Mouse (Mus musculus) myocyte (in vitro differentiated cells): ENCODE measurements around the gene Ugt1a9. TPM values are rescaled to one million over a fixed set of nuclear protein-coding genes. Genes with fewer than 3 reads are reported as not detected.

Experiments used
- H3K27me3 ChIP-seq: one replicate; pipeline ENCODE4 v1.6.1; 2011; ENCODE audit not compliant: control insufficient read depth, insufficient read depth, insufficient read length
- H3K36me3 ChIP-seq: one replicate; pipeline ENCODE4 v1.6.1; 2011; ENCODE audit not compliant: control insufficient read depth, insufficient read depth
- H3K4me2 ChIP-seq: one replicate; pipeline ENCODE4 v1.6.1; 2011; ENCODE audit warnings: low read depth, control low read depth
- H3K4me3 ChIP-seq: one replicate; pipeline ENCODE4 v1.5.1; 2011; ENCODE audit warnings: mild to moderate bottlenecking, control low read depth, moderate library complexity
- H3K79me2 ChIP-seq: one replicate; pipeline ENCODE4 v1.6.1; 2011; ENCODE audit not compliant: control insufficient read depth, insufficient read depth
- H3ac ChIP-seq: one replicate; pipeline ENCODE4 v1.6.1; 2011; ENCODE audit not compliant: control insufficient read depth, insufficient read length
- CEBPB ChIP-seq: IDR thresholded peaks from 2 replicates; pipeline ENCODE4 v1.6.1; 2011; ENCODE audit warnings: mild to moderate bottlenecking, moderate library complexity; ENCODE audit not compliant: poor library complexity, insufficient read depth, severe bottlenecking
- E2F4 ChIP-seq: IDR thresholded peaks from one replicate; pipeline ENCODE4 v1.6.1; 2011; ENCODE audit warnings: mild to moderate bottlenecking, control low read depth, moderate library complexity; ENCODE audit not compliant: insufficient read depth
- MAX ChIP-seq: IDR thresholded peaks from one replicate; pipeline ENCODE4 v1.6.1; 2011; ENCODE audit warnings: low read depth, mild to moderate bottlenecking, control low read depth
- MYOD1 ChIP-seq, 3 experiments: IDR thresholded peaks; one replicate each; pipeline ENCODE4 v1.6.1; 2011; ENCODE audit warnings: control low read depth in 2 of 3, low read depth in 2 of 3, mild to moderate bottlenecking in 2 of 3, moderate library complexity in 1 of 3; ENCODE audit not compliant: insufficient read length in 2 of 3, control insufficient read depth in 1 of 3
- MYOG ChIP-seq, 3 experiments: IDR thresholded peaks; one replicate each; pipeline ENCODE4 v1.6.1; 2011; ENCODE audit warnings: control low read depth in 2 of 3, low read depth in 2 of 3, mild to moderate bottlenecking in 2 of 3; ENCODE audit not compliant: insufficient read length in 2 of 3, control insufficient read depth in 1 of 3, insufficient read depth in 1 of 3
- POLR2A ChIP-seq: IDR thresholded peaks from one replicate; pipeline ENCODE4 v1.6.1; 2011; ENCODE audit warnings: low read depth, mild to moderate bottlenecking, control low read depth, moderate library complexity; ENCODE audit not compliant: insufficient read length
- POLR2AphosphoS2 ChIP-seq: IDR thresholded peaks from one replicate; pipeline ENCODE4 v1.6.1; 2011; ENCODE audit warnings: low read depth, control low read depth; ENCODE audit not compliant: insufficient read length
- REST ChIP-seq: IDR thresholded peaks from one replicate; pipeline ENCODE4 v1.6.1; 2011; ENCODE audit warnings: mild to moderate bottlenecking, control low read depth, moderate library complexity; ENCODE audit not compliant: insufficient read depth, insufficient read length
- SRF ChIP-seq: IDR thresholded peaks from one replicate; pipeline ENCODE4 v1.6.1; 2011; ENCODE audit warnings: low read depth; ENCODE audit not compliant: control insufficient read depth, insufficient read length
- TCF12 ChIP-seq: IDR thresholded peaks from one replicate; pipeline ENCODE4 v1.6.1; 2011; ENCODE audit warnings: mild to moderate bottlenecking, control low read depth; ENCODE audit not compliant: poor library complexity, insufficient read depth, severe bottlenecking
- TCF3 ChIP-seq: IDR thresholded peaks from one replicate; pipeline ENCODE4 v1.6.1; 2011; ENCODE audit warnings: low read depth, control low read depth; ENCODE audit not compliant: insufficient read length
- USF1 ChIP-seq: IDR thresholded peaks from one replicate; pipeline ENCODE4 v1.6.1; 2011; ENCODE audit warnings: low read depth, mild to moderate bottlenecking, control low read depth, moderate library complexity
- polyA plus RNA-seq: library from polyadenylated mRNA; unstranded; fragments of >200 nt; fragmentation: generic; extraction: Trizol; gene quantifications from one replicate; pipeline ENCODE4 v1.2.1, GENCODE M21; 2012; ENCODE audit warnings: missing spikeins

The Ugt1a9 gene
- polyA plus RNA-seq, 1 experiment = not detected

DNA sequence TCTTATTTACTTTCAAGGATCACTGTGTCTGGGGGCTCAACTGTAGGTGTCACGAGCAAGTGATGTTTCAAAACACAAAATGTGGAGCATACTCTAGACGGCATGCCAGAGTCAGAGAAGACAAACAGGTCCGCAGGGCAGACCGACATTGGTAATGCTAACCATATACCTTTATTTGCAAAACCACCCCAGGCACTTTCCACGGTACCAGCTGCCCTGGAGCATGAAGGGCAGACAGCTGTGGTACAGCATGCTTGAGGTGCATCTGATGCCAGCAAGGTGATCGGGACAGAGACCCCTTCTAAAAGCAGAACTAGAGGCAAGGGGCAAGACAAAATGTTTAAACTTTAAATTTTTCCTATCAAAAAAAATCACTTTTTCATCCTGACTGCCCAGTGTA, 192.4 kb downstream of the Ugt1a9 start:
- Histone ChIP-seq H3K27me3 (no peaks in the 10 kb centered on the region), H3K4me3 (no peak overlapping the region), H3ac (no peak overlapping the region), H3K36me3 (peaks cover 48% of the 10 kb centered on the region), H3K4me2 (no peak overlapping the region), H3K79me2 (no peaks in the 10 kb centered on the region)
- no peak for TF ChIP-seq POLR2AphosphoS2
- TF ChIP-seq MAX = no peak
- no peak for TF ChIP-seq MYOG (IDR thresholded peaks at IDR 0.05; ENCODE audit: control insufficient read depth in 1 of 3, insufficient read depth in 1 of 3, insufficient read length in 2 of 3, low read depth in 2 of 3)
- no peak for TF ChIP-seq REST
- TF ChIP-seq TCF12 = no peak

DNA sequence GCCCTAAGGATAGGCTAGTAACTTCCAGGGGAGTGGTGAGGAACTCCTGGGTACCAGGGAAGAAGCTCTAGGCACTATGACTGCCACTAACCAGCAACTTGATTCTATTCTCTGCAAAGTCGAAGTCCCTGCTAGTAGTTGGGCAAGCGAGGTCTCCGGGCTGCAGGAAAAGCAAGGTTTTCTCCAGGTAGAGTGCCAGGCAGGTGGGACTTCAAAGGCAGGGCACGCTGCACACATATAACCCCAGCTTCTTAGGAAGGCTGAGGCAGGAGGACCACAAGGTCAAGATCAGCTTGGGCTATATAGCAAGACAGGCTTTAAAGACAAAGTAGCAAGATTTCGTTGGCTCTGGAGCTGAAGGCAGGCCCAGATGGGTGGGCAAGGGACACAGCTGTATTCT, 193.2 kb downstream of the Ugt1a9 start:
- Histone ChIP-seq H3K27me3 (no peaks in the 10 kb centered on the region), H3ac (no peak overlapping the region), H3K79me2 (no peaks in the 10 kb centered on the region), H3K4me3 (no peak overlapping the region), H3K36me3 (peaks cover 54% of the 10 kb centered on the region), H3K4me2 (no peak overlapping the region)
- no peak for TF ChIP-seq TCF3
- TF ChIP-seq POLR2A = no peak
- TF ChIP-seq MYOD1 (IDR thresholded peaks at IDR 0.05; ENCODE audit: control insufficient read depth in 1 of 3, insufficient read length in 2 of 3, low read depth in 2 of 3) = no peak
- no peak for TF ChIP-seq USF1
- no peak for TF ChIP-seq POLR2AphosphoS2
- TF ChIP-seq SRF = no peak
- no peak for TF ChIP-seq CEBPB
- no peak for TF ChIP-seq MAX
- no peak for TF ChIP-seq E2F4
- TF ChIP-seq TCF12 = no peak
- no peak for TF ChIP-seq MYOG (IDR thresholded peaks at IDR 0.05; ENCODE audit: control insufficient read depth in 1 of 3, insufficient read depth in 1 of 3, insufficient read length in 2 of 3, low read depth in 2 of 3)
- no peak for TF ChIP-seq REST

DNA sequence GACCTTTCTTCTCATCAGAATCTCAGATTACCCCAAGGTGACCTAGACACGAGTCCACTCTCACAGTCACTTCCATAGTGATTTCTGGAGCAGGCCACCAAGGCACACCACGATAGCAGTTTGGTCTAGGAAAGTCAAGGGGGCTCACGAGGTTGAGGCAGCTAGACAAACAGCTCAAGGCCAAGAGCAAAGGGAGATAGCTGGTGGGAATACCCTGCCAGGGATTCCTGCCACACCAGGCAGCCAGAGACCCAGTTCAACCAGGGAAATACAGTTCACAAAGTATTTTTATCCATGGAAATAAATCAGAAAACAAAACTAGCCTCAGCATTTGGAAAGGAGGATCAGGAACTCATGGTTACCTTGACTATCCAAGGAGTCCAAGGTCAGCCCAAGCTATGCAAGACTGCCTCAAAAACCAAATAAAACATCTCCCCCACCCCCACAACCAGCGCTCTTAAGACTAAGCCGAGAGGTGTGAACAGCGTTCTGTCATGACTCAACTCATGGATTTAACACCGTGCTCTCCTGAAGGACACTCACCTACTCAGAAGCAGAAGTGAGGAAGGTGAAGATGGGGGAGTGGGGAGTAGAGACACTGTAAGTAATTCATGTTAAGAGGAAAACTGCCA, 193.8 kb downstream of the Ugt1a9 start:
- no peaks in the 10 kb centered on the region for H3K27me3 ChIP-seq
- no peak overlapping the region for H3ac ChIP-seq
- TF ChIP-seq MYOD1 (IDR thresholded peaks at IDR 0.05; ENCODE audit: control insufficient read depth in 1 of 3, insufficient read length in 2 of 3, low read depth in 2 of 3) (no peak), USF1 (no peak), POLR2AphosphoS2 (no peak), MAX (no peak), CEBPB (no peak), E2F4 (no peak), TCF12 (no peak), POLR2A (no peak), MYOG (IDR thresholded peaks at IDR 0.05; ENCODE audit: control insufficient read depth in 1 of 3, insufficient read depth in 1 of 3, insufficient read length in 2 of 3, low read depth in 2 of 3) (no peak), REST (no peak), TCF3 (no peak), SRF (no peak)
- H3K79me2 ChIP-seq = no peaks in the 10 kb centered on the region
- H3K36me3 ChIP-seq = peaks cover 60% of the 10 kb centered on the region
- no peak overlapping the region for H3K4me2 ChIP-seq
- no peak overlapping the region for H3K4me3 ChIP-seq

DNA sequence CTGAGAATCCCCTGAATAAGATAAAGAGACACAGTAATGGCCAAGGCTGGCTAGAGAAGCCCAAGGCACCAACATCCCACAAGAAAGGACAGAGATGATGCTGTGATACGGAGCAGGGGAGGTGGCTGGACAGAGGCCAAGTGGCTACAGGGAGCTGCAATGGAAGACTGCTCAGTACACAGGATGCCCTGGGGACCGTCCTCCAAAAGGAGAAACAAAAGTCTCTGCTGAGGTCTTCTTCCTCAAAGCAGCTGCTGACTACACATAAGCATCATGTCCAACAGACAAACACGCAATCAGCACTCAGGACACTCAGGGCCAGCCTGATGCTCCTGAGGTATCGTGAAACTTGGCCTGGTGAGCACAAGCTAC, 194.3 kb downstream of the Ugt1a9 start:
- H3K79me2 ChIP-seq = no peaks in the 10 kb centered on the region
- TF ChIP-seq REST (no peak), MAX (no peak), E2F4 (no peak), TCF12 (no peak), USF1 (no peak), MYOG (IDR thresholded peaks at IDR 0.05; ENCODE audit: control insufficient read depth in 1 of 3, insufficient read depth in 1 of 3, insufficient read length in 2 of 3, low read depth in 2 of 3) (no peak), MYOD1 (IDR thresholded peaks at IDR 0.05; ENCODE audit: control insufficient read depth in 1 of 3, insufficient read length in 2 of 3, low read depth in 2 of 3) (no peak), POLR2AphosphoS2 (no peak)
- H3K4me2 ChIP-seq = no peak overlapping the region
- H3K36me3 ChIP-seq = peaks cover 65% of the 10 kb centered on the region
- no peak overlapping the region for H3K4me3 ChIP-seq
- H3K27me3 ChIP-seq = no peaks in the 10 kb centered on the region
- no peak overlapping the region for H3ac ChIP-seq

DNA sequence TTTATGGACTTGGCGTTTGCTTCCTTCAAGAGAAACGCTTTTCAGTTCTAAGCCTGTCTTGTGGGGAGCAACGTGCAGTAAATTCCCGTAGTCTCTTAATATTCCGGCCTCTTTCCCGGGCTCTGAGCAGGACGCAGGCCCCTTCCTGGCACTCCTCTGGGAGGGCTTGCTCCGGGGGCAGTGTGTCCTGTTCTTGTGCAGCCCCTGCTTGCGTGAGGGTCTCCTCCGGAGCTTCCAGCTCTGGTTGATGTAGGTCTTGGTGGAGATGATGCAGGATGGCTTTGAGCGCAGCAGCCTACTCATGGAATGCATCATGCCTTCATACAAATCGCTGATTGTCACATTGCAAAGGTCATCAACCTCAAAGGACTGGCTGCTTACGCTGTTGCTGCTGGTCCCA, 195.5 kb downstream of the Ugt1a9 start:
- TF ChIP-seq TCF3 = no peak
- no peak for TF ChIP-seq REST
- no peak for TF ChIP-seq USF1
- no peak for TF ChIP-seq E2F4
- no peak for TF ChIP-seq MYOD1 (IDR thresholded peaks at IDR 0.05; ENCODE audit: control insufficient read depth in 1 of 3, insufficient read length in 2 of 3, low read depth in 2 of 3)
- TF ChIP-seq MYOG (IDR thresholded peaks at IDR 0.05; ENCODE audit: control insufficient read depth in 1 of 3, insufficient read depth in 1 of 3, insufficient read length in 2 of 3, low read depth in 2 of 3) = no peak
- TF ChIP-seq POLR2AphosphoS2 = no peak
- no peak for TF ChIP-seq TCF12
- TF ChIP-seq POLR2A = no peak
- no peaks in the 10 kb centered on the region for H3K79me2 ChIP-seq

More for the DNA sequence above, 195.5 kb downstream of the Ugt1a9 start:
- H3K4me2 ChIP-seq = no peak overlapping the region
- H3K27me3 ChIP-seq = no peaks in the 10 kb centered on the region
- no peak overlapping the region for H3ac ChIP-seq
- peaks cover 66% of the 10 kb centered on the region for H3K36me3 ChIP-seq
- no peak overlapping the region for H3K4me3 ChIP-seq
